Mouse (Mus musculus): Measurements from ENCODE around the gene Stard5.

GRCm38 (mm10) chr7:83643581-83643980, 11.8 kb downstream of the Stard5 start:
- TF ChIP-seq CTCF (IDR thresholded peaks at IDR 0.05; ENCODE audit: low read depth), result no peak
- TF ChIP-seq EP300 (IDR thresholded peaks at IDR 0.05; ENCODE audit: low read depth), result no peak
